Mouse (Mus musculus) cerebellum, adult (tissue): ENCODE measurements at regions not wholly inside any gene's neighbourhood (a gene's known extent, or its start where the extent isn't known, plus 50 kb on each side); places are given as distances from the start of the nearest gene placed in this dataset.

Experiments
- ATAC-seq: cut with Nextera tagmentation; 2 replicates; pipeline ENCODE4 v1.9.2; 2017; ENCODE audit warnings: mild to moderate bottlenecking, moderate library complexity, mixed read lengths; ENCODE audit not compliant: insufficient number of reproducible peaks, low FRiP score, low TSS enrichment

DNA sequence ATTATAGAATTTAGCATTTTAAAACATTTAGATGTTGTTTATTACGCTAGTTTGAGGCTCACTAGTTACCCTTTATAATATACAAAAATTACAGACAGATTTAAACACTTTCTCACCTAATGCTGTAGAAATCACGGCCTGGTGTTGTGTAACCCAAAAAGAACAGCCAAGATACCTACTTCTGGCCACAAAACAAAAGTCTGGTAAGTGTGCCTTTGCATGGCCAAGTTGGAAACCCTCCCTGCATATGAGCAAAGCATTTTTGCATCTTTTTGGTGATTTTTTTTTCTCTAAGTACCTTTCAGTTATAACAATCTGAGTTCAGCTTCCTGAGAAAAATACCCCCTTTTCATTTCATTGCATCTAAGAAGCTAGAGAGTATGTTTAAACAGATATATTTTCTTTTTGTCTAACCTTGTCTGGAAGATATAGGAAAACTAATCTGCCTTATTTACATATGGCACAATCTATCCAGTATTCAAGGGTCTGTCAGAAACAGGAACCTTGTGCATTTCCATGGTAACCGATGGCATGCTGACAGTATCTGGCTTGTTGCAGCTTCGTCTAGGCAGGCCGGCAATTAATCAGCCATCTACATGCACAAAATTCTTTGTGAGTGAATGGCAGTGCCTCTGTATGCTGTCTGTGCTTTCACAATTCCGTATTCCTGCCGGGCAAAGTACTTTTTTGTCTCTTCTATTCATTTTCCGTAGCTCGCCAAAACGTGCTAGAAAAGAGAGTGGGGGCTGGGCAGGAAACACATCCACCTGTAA, 238.9 kb upstream of the Sox2 start:
- no peak for ATAC-seq

DNA sequence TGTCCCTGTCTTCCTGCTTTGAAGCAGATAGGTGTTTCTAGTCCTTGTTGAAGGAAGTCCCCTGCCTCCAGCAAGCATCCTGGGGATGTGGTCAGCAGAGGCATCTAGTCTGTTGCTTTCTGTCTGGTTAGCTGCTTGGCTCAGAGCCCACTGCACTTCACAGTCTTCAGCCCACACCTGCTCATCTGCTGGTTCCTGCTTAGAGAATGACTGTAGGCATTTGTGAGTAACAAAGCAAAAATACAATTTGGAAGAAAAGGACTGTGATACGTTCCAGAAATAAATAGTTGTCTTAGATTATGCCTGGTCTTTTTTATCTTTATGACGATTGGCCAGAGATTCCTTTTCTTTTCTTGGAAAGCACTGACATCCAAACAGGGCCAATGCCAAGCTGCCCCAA, 246.6 kb upstream of the Sox2 start:
- 0 out of 2 replicates have a peak, but pooled peaks have one; percentile 53 for ATAC-seq

DNA sequence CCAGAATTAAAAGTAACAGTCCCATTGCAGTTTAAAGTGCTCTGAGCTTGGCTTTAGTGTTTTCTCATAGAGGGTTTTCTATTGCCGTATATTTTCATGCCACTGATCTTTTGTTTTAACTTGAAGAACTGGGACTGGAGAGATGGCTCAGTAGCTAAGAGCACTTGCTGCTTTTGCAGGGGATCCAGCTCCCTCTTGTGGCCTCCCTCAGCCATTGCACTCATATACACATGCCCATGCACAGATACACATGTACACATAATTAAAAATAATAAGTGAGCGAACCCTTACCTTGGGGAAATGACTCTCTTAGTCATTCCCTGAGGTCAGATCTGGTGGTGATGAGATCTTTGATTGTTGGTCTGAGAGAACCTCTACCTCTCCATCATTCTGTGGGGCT, 258.9 kb upstream of the Sox2 start:
- no peak for ATAC-seq

DNA sequence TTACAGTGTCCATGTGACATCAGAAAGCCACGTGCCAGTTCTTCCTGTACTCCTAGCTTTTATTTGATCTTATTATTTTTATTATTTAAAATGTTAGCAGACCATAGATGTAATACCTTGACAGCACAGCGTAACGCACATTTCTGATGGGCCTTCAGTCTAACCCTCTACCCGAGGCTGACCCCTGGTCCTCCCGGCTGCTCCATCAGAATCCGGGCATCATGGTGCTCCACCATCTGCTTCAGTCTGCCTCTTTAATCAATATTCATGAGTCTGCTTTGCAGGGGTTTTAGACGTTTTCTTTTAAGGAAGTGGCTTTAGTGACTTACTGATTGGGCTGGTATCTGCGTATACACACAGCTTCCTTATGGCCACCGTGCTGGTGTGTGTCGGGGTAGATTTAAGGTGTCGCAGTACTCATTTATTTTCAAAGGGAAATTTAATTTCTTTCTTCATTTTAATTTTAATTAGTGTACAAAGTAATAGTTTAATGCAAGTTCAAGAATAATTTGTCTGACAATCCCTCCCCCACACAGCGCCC, 265.2 kb upstream of the Sox2 start:
- no peak for ATAC-seq

DNA sequence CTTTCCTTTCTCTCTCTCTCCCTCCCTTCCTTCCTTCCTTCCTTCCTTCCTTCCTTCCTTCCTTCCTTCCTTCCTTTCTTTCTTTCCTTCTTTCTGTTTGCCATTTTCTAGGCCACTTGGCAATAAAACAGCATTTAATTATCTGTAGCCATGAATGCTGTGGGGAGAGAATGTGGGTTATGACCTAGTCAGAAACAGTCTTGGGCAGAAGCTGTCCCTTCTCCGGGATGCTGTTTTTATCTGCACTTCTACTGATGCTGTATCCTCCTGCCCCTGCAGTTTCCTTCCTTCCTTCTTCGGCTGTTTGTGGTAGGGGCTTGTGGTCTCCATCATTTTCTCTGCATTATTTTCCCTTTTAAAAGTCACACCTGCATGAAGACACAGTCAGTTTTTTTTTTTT, 272.3 kb upstream of the Sox2 start:
- no peak for ATAC-seq

DNA sequence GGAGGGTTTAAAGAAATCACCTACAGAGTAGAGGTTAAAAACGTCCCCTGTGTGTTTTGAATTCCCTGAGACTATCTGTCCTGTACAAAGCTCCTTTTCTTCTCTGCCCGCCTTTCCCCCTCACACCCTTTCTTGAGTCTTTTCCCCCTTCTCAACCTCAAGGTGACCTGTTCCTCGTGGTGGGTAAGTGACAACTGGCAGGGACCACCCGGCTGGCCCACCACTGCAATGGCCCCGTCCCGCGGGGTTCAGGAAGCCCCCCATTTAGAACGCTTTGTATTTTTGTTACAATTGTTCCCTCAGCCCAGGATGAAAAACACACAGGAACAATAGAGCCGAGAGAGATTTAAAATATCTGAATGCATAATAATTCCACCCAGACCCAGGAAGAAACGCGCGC, 272.9 kb upstream of the Sox2 start:
- ATAC-seq = no peak

DNA sequence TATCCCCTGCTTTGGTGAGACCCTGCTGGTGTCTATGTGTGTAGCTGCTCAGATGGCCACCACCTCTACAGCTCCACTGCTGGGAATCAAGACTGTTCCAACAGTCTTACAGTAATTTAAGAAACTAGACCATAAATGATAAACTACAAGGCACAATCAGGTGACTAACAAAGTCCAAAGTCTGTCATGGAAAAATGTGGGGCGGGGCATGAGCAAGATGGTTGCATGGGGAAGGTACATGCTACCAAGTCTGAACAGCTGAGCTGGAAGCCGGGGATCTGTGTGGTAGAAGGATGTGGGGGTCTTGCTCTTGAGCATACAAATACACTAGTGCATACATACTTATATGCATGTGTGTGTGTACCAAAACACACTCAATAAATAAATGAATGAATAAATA, 278.8 kb upstream of the Sox2 start:
- no peak for ATAC-seq

DNA sequence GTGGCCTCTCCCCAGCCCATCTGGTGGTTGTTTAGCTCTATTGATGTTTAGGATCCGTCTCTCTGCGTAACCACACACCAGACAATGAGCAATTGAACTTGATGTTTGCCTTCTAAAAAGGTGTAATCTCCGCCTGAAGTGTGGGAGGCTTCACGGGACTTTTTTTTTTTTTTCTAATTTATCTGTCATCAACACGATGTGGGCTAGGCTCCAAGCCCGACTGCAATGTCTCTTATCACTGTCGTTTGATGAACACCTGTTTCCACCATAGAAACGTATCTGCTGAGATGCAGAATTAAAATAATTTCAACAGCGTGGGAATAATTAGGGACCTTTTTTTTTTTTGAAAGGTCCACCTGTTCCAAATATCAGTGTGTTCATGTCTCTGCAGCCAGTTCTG, 257.0 kb upstream of the Dnajc19 start:
- ATAC-seq = no peak

DNA sequence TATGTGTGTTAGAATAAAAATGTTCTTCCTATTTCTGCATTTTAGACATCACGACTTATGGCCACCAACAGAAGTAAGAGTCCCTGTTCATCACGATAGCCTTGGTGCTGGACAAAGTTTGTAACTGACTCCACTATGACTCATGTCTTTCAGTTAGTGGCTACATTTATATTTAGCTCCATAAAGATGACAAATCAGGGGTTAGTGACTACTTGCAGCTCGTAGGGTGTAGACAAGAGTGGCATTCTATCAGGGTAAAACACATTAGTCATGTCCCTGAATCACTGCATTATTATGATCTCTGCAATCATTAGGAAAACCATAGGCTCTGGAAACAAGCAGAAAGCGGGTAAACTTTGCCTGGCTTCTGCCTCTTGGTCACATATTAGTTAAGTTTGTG, 252.4 kb upstream of the Dnajc19 start:
- ATAC-seq = no peak

DNA sequence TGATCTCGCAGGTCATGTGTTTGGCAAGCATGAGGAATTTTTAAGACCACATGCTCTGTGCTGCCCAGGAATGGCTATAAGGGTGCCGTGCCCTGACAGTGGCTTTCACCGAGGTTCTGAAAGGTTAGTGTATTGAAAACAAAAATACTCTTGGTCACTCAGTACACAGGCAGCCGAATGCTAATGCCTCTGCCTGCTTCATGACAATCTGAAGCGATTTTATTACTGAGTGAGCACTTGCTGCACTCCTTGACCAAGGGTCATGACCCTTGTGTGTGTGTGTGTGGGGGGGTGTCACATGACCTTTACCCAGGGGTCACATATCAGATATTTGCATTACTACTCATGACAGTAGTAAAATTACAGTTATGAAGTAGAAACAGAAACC, 250.8 kb upstream of the Dnajc19 start:
- no peak for ATAC-seq

DNA sequence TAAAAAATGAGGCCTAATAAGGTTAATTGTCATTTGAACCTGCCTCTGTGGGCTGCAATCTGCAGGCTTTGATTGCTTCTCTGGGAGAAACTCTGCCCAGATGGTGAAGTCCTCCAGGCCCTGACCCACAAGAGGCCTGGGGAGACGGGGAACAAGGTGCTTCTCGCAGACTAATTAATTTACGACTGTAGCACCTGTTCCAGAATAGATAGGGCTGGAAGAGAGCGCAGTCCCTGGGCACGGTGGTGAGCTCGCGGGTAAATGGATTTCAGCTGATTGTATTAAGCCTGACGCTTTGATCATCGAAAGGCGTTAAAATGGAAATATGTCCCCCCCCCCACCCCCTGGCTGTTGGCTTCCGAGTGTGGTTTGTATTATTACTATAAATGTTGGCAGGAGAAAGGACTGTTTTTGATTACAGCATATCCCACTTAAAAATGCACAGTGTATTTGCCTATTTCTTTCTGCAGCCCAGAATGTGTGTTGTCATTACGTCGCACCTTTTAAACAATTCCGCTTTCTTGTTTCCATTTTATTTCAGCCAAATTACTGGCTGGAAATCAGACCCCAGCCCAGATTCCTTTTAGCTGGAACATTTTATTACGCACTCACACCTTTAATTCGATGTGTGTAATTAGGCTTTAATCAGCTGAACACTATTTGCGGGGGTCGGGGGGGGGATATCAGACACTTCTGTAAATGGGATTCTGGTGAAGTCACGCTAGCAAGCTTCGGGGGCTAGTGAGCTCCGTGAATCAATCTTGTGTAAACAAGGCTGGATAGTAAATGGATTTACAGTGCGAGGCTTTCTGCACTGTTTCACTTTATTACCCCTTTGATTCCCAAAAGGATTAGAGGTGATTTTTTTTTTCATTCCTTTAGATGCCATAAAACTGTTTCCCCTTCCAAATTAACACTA, 250.1 kb upstream of the Dnajc19 start:
- 0 out of 2 replicates have a peak, but pooled peaks have one; percentile 50 for ATAC-seq

DNA sequence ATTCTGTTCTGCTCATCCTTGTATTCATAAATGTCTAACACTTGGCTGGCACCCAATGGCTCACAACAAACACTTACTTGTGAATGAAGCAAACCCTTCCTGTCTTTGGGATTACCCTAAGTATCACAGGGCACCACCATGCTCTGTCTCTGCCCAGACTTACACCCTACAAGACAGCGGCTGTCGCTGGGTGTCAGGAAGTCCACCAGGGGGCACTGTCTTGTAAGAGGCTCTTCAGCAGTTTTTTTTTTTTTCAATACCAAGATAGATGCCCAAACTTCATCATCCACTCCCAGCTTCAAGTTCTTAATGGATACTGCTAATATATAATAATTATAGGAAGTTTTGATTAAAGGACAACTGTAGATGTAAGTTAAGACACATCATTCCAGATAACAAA, 247.7 kb upstream of the Dnajc19 start:
- ATAC-seq = no peak

DNA sequence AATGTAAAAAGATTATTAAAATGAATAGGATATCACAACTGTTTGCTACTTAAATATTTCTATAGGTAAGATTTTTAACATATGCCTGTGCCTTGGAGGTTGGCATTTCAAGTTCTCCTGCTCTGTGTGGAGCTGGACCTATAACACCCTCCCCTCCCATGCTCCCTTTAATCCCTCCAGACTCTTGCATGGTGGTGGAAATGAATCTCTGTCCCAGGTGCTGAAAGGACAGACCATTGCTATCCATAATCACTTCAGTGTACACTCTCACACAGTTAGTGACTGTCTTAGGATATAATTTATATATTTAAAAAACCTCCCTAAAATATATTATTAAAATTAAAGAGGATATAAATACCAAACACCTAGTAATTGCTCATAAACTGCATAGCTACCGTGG, 244.5 kb upstream of the Dnajc19 start:
- ATAC-seq = no peak

DNA sequence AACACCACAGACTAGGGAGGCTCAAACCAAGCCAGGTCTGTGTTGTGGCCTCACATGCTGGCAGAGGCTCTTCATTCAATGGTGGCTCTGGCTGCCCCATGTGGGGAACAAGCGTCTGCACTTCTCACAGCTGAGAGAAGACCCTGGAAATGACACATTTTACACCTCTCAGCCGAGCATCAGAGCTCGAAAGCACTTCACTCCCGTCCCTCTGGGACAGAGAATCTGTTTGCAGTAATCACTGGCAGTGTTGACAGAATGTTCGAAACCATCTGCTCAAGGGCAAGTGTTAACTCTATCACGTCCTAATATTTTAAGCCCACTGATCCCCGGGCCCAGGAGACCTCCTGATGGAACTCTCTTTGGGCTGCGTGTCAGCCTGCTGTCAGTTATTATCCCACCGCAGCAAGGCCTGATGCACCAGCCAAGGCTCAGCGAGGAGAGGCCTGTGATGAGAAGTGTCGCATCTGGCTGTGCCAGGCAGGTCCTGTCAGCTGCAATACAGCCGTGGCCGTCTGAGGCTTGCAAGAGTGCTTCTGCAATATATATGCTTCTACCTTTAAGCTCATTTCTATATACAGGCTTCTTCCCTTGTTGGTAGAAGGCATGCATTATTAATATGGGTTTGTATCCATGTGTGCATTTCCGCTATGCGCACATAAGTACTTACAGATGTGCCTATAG, 241.5 kb upstream of the Dnajc19 start:
- ATAC-seq = no peak

DNA sequence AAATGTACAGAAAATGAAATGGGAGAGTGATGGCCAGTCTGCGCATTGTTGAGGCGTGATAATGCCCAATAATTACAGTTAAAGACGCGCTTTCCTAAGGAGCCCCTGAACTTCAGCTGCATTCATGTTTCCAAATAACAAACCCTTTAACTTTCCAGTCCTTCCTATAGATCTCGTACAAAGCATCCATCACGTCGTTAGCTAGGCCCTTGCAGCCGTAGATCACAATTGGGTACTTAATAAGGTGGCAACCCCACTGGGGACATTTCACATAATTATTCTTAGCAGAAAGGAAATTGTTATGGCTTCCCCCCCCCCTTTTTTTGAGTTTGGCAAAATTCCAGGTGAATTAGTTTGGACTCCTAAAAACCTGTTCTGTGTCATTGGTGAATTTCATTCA, 233.7 kb upstream of the Dnajc19 start:
- ATAC-seq = no peak

DNA sequence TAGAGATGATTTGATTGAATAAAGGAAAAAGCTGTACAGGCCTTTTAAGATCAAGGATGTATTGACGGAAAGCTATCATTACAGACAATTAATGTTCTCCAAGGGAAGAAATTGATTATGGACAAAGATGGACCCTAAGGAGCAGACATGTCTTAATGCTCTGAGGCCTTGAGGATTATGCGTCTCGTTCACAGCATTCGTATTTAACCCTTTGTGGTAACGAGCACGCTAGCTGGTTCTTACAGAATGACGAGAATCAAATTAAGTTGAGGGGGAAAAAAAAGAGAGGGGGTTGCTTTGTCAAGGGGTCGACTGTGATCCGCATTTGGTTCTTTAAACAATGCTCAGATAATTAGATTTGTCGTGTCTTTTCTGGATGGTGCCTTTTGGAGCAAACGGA, 233.3 kb upstream of the Dnajc19 start:
- ATAC-seq = no peak

DNA sequence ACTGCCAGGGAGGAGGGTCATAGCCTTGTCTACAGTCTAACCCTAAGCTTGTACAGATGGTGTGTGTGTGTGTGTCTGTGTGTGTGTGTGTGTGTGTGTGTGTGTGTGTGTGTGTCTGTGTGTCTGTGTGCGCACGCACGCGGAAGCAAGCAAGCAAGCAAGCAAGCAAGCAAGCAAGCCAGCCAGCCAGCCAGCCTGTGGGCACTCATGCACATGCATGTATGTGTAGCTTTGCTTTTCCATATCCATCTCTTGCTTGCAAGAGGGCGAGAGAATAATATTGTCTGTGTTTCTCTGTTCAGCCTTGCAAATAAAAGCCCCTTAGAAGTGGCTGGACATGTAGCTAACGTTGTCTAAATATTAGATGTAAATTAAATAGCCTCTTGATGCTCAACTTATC, 230.8 kb upstream of the Dnajc19 start:
- ATAC-seq = no peak

DNA sequence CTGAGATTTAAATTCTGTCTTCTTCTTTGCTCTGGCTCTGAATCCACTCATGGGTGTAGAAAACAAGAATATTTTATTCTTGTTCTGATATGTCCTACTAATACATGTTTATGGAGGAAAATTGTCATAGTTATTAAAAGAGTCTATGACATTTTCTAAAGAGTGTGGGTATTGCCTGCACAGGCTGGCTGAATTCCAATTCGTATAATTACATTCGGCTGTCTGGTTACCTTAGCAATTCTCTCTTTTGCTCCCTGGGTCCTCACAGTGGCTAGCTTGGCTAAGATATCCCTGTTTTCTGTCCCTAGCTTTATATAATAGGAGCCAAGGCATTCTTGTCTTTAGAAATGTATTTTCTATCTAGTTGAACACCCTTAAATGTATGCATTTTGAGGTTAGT, 218.5 kb upstream of the Dnajc19 start:
- ATAC-seq = no peak

DNA sequence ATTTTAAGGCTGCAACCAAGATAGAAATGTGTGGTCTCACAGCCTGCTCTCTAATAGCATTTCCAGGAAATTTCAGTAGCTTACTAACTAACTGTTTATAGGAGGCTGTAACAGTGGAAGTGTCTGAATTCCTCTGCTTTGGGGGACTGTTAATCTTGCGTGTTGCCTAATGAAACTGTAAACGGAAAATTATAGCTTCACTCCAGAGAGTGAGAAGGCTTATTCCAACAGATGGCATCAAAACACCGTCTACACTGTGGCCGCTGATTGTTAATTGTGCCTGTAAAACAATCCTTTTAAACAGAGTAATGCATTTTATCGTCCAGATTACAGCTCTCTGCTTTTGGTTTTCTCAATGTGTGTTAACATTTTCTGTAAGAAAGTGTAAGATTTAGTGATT, 206.7 kb upstream of the Dnajc19 start:
- ATAC-seq = no peak

DNA sequence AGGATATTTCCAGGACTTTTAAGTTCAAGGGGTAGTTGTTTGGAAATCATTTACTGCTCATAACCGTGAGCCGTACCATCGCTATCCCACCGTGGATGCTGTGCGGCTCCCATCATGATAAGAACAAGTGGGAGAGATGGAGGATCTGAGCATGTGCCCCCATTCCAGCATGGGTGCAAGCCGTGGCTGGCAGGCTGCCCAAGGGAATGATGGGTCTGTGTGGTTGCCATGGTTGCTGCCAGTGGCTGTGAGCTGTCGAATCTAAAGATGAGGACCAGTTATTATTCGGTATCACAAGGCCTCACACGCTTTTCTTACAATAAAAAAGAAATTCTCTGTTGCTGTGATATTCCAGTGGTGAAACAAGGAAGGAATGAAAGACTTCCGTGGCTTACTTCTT, 189.0 kb upstream of the Dnajc19 start:
- ATAC-seq = no peak

DNA sequence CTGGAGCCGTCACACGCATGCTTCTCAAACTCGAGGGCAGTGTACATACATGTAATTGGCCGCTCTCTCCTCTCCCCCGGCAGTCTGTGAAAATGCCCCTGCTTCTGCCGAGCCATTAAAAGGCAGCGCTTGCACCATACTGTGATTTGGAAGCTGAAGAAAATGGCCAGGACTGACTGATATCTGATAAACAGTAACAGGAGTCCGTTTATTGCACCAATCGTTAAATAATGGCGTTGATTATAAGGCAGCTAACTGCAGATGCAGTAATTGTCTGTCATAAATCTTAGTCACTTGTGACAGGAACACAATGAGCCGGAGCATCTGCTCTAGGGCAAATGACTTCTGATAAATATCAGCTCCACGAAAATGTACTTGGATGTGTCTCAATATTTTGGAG, 185.3 kb upstream of the Dnajc19 start:
- no peak for ATAC-seq
